Mouse (Mus musculus) bone marrow macrophage, adult 2 months (primary cell): ENCODE data around the gene Ric1.

Experiments used
- CTCF ChIP-seq: IDR thresholded peaks from 2 replicates; pipeline ENCODE4 v1.5.1; 2012; ENCODE audit warnings: low read depth, mild to moderate bottlenecking, low read length, moderate library complexity
- POLR2A ChIP-seq: IDR thresholded peaks from 2 replicates; pipeline ENCODE4 v1.6.1; 2012; ENCODE audit warnings: mild to moderate bottlenecking, low read depth, low read length, borderline replicate concordance

GRCm38 (mm10) chr19:29515991-29516390 lies 6.1 kb upstream of the Ric1 start:
- TF ChIP-seq CTCF (no peak), POLR2A (no peak)
